Mouse (Mus musculus) CD8-positive naive resting alpha-beta T cell, adult 2 months (primary cell): ENCODE results near the gene Gng12.
"Not testable (repeated sequence)": the region's sequence is repeated elsewhere in the genome, so short reads cannot be mapped to it uniquely, and the experiment has no call there.

Experiments
- DNase-seq, 2 experiments: peaks; one replicate each; pipeline ENCODE4 v3.0.0; 2022; ENCODE audit warnings: low read depth in 2 of 2, low spot score in 2 of 2

Gene Gng12

GRCm38 (mm10) chr6:67026661-67027060 is 130.5 kb downstream of the Gng12 start:
- DNase-seq, result no peak

DNA sequence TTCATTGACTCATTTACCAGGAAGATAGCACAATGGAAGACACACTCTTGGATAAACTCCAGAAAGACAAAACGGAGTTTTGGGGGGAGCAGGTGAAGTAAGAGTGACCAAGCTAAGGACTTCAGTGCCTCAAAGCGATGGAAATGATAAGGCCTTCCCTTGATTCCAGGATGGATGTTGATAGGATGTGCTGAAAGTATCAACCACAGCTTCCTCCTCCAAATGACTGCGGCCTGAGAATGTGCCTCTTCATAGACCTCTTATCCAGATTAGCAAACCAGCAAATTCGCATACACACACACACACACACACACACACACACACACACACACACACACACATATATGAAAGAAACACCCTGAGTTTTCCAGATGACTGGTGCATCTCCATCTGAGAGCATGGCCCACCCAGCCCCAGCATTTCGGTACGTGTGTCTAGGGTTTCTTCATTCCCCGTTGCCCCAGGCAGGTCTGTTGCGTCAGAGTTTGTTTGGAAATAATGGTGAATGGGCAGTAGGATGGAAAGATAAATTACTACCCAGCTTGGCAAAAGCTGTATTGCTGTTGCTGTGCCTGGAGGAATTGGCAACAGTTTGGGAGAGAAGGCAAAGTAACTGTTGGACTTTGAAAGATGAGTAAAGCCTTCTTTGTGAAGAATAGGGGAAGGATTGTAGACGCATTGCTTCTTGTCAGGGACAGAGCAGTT is 131.4 kb downstream of the Gng12 start:
- DNase-seq, result no peak

GRCm38 (mm10) chr6:67029312-67029950 is 133.2 kb downstream of the Gng12 start:
- DNase-seq, result no peak

DNA sequence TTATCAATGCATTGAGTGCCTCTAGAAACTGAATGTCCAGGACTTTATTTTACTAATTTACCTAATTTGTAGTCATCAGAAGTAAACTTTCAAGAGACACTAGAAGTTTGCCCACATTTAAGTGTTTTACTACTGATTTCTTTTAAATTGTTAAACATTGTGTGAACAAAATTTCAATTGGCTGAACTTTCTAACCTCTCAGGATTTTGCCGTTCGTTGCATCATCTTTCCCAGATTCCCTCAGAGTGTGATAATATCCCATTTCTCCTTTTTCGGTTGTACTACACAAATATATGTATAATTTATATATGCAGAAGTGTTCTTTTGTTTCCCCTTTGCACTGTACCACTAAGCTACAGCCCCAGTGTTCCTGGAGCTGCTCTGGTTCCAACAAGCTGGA is 133.8 kb downstream of the Gng12 start:
- DNase-seq, result no peak

- no peak for DNase-seq
These were observed 134.2 kb downstream of the Gng12 start for GRCm38 (mm10) chr6:67030416-67030815.

GRCm38 (mm10) chr6:67030846-67031245 is 134.6 kb downstream of the Gng12 start:
- no peak for DNase-seq

DNA sequence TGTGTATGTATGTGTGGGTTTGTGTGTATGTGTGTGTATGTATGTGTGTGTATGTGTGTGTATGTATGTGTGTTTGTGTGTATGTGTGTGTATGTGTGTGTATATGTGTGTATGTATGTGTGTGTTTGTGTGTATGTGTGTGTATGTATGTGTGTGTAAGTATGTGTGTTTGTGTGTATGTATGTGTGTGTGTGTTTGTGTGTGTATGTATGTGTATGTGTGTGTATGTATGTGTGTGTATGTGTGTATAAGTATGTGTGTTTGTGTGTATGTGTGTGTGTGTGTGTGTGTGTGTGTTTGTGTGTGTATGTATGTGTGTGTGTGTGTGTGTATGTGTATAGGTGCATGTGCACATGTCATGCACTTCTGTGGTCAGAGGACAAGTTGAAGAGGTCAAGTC is 136.4 kb downstream of the Gng12 start:
- not testable (repeated sequence) for DNase-seq

DNA sequence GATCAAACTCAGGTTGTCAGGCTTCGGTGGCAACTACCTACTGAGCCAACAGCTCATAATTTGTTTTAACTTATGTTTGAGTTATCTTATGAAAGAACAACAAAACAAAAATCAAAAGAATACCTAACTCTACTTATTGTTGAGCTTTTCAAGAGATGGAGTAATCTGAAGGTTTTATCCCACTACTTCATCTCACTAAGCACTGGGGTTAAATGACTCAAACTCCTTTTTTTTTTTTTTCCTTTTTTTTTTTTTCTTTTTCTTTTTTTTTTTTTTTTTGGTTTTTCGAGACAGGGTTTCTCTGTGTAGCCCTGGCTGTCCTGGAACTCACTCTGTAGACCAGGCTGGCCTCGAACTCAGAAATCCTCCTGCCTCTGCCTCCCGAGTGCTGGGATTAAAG is 136.8 kb downstream of the Gng12 start:
- not testable (repeated sequence) for DNase-seq

DNA sequence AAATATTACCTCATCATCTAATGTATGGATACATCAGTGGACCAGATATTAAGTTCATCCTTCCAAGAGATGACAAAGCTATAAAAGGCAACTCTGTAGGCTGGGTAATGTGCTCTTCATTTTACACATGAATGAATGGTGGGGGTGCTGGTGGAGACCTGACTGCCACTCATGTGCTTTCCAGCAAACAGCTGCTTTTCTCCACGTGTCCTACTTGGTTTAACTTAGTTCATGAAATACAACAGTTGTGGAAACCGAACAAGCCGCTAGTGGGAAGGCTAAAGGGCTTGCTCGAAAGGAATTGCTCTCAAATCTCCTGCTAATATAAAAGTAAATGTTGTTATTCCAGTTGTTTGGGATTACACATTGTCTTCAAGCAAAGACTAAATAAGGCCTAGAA is 137.4 kb downstream of the Gng12 start:
- DNase-seq, result no peak

DNA sequence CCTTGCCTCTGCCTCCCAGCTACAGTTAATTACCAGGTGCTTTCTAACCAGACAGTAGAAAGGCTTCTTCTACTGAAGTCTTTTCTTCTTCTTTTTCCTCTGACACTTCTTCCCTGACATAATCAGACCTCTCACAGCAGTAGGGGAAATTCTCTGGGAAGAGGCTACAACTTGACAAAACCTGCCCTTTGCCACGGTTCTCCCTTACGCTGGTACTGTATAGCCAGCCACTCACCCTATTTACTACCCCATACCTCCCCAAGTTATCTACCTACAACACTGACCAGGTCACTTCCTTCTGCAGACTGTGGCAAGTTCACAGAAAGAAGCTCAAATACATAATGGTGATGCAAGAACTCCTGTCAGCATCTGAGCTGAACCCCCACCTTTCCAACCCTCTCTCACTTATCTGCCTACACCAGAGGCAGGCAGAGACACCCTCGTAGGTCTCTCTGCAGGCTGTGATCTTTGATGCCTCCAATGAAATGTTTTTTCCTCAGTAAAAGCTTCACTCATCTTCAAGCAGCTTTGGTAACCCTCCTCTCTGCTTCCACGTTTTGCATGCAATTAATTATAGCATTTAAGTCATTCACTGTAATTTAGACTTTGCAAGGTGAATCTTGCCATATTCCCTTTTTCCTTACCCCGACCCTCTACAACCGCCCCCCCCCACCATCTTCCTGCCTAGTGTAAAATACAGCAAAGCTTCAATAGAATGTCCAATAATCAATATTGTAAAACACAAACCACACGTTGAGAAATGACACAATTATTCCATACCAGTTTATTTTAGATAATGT is 138.3 kb downstream of the Gng12 start:
- DNase-seq, result no peak

- no peak for DNase-seq
These were observed 139.4 kb downstream of the Gng12 start for GRCm38 (mm10) chr6:67035388-67036299.

- peak; percentile 49 to 53 for DNase-seq
These were observed 140.2 kb downstream of the Gng12 start for GRCm38 (mm10) chr6:67036356-67036811.

- DNase-seq, result peak; percentile 85 to 86
These were observed 140.8 kb downstream of the Gng12 start, which contains the start of gene Gadd45a for GRCm38 (mm10) chr6:67036837-67037628. Gene Gadd45a, minus strand, starts transcription at chr6:67037457.

- no peak for DNase-seq
These were observed 142.8 kb downstream of the Gng12 start for GRCm38 (mm10) chr6:67038964-67039363.

- no peak for DNase-seq
These were observed 144.8 kb downstream of the Gng12 start for GRCm38 (mm10) chr6:67040904-67041410.

- no peak for DNase-seq
These were observed 149.2 kb downstream of the Gng12 start for GRCm38 (mm10) chr6:67045424-67045823.

GRCm38 (mm10) chr6:67046937-67047336 is 150.7 kb downstream of the Gng12 start:
- DNase-seq, result no peak

GRCm38 (mm10) chr6:67048052-67048691 is 152.0 kb downstream of the Gng12 start:
- no peak for DNase-seq
